ENCODE assay signal across 8 mouse cellular contexts in the genomic region with DNA sequence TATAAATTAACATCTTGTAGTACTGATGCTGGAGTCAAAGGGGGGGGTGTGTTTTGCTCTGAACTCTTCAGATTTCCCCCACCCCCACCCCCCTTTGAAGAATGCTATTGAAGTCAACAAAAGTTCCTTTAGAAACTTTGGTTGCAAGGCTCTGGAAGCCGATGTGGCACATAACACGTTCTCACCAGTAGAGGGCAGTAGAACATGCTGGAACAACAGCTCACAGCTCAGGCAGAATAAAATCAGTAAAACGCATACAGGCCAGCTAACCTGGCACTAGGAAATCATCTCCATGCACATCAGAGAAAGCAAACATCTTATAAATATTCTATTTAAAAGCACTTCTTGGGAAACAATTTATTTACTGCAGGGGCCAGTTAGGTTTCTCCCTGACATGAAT. TPM values are rescaled to one million over a fixed set of nuclear protein-coding genes. Genes with fewer than 3 reads are reported as not detected.
DNase-seq lines count a peak whose midpoint lies in the region; ATAC-seq lines count a peak whose summit lies in the region.

No protein-coding gene starts in this region.

- H3K36me3 ChIP-seq in hindbrain, embryonic 14.5 days (replicated peaks; ENCODE audit: control insufficient read depth, insufficient read depth), result no peaks in the 10 kb centered on the region
- no peaks in the 10 kb centered on the region for H3K36me3 ChIP-seq in hindbrain, embryonic 12.5 days
- no peaks in the 10 kb centered on the region for H3K36me3 ChIP-seq in heart, embryonic 13.5 days

- 1% methylated on average over 3 of the region's 3 CpGs for WGBS in hindbrain, embryonic 14.5 days
- 1% methylated on average over 3 of the region's 3 CpGs for WGBS in hindbrain, embryonic 12.5 days
- WGBS in heart, embryonic 13.5 days, result 0% methylated on average over 3 of the region's 3 CpGs

- H3K27ac ChIP-seq in hindbrain, embryonic 14.5 days, result peak overlapping the region; percentile 40; the same call in 1 of the 2 replicates
- no peak overlapping the region for H3K27ac ChIP-seq in hindbrain, embryonic 12.5 days
- H3K27ac ChIP-seq in heart, embryonic 13.5 days (replicated peaks), result peak overlapping the region; percentile 99

- H3K9me3 ChIP-seq in hindbrain, embryonic 14.5 days (ENCODE audit: control insufficient read depth, low read length), result no peaks in the 10 kb centered on the region
- H3K9me3 ChIP-seq in hindbrain, embryonic 12.5 days (replicated peaks), result no peaks in the 10 kb centered on the region
- H3K9me3 ChIP-seq in heart, embryonic 13.5 days, result no peaks in the 10 kb centered on the region

- H3K9ac ChIP-seq in hindbrain, embryonic 14.5 days, result no peak overlapping the region
- H3K9ac ChIP-seq in hindbrain, embryonic 12.5 days, result no peak overlapping the region
- peak overlapping the region; percentile 76 for H3K9ac ChIP-seq in heart, embryonic 13.5 days

- DNase-seq in hindbrain, embryonic 14.5 days (ENCODE audit: low spot score), result peak; percentile 94
- DNase-seq in brain, embryonic 18.5 days (ENCODE audit: low read depth, low spot score), result peak; percentile 68
- peak; percentile 73 to 77 for DNase-seq in left cerebral cortex, adult 18-20 months (ENCODE audit: low spot score in 2 of 2)
- peak; percentile 57 to 73 for DNase-seq in right cerebral cortex, postnatal 36 days (ENCODE audit: low spot score in 2 of 2)

- H3K4me1 ChIP-seq in hindbrain, embryonic 14.5 days (replicated peaks; ENCODE audit: control insufficient read depth, insufficient read depth, low read length), result no peaks in the 10 kb centered on the region; the same call in 1 of the 2 replicates
- H3K4me1 ChIP-seq in hindbrain, embryonic 12.5 days, result peaks cover 7% of the 10 kb centered on the region; the same call in 1 of the 2 replicates
- peaks cover 35% of the 10 kb centered on the region for H3K4me1 ChIP-seq in heart, embryonic 13.5 days

- no peak overlapping the region for H3K4me2 ChIP-seq in hindbrain, embryonic 14.5 days (replicated peaks)
- no peak overlapping the region for H3K4me2 ChIP-seq in hindbrain, embryonic 12.5 days (replicated peaks)
- H3K4me2 ChIP-seq in heart, embryonic 13.5 days, result peak overlapping the region; percentile 54

- H3K4me3 ChIP-seq in hindbrain, embryonic 14.5 days (replicated peaks; ENCODE audit: low read length), result no peak overlapping the region
- no peak overlapping the region for H3K4me3 ChIP-seq in hindbrain, embryonic 12.5 days
- no peak overlapping the region for H3K4me3 ChIP-seq in heart, embryonic 13.5 days

- peak; percentile 53; the same call in 1 of the 2 replicates for ATAC-seq in hindbrain, embryonic 14.5 days (ENCODE audit: low FRiP score)
- ATAC-seq in hindbrain, embryonic 12.5 days (ENCODE audit: low FRiP score), result no peak
- peak; percentile 75; the same call in 1 of the 2 replicates for ATAC-seq in erythroblast, adult 5-6 weeks (replicated peaks; ENCODE audit: low FRiP score, poor library complexity, severe bottlenecking)
- ATAC-seq in heart, embryonic 13.5 days (ENCODE audit: extremely low read depth, insufficient number of reproducible peaks, low FRiP score, low TSS enrichment), result no peak
- peak; percentile 83 for ATAC-seq in megakaryocyte progenitor cell, adult 5-6 weeks (replicated peaks; ENCODE audit: poor library complexity)

- peaks cover 7% of the 10 kb centered on the region for H3K27me3 ChIP-seq in hindbrain, embryonic 14.5 days (ENCODE audit: control insufficient read depth, insufficient read depth, low read length)
- peaks cover 4% of the 10 kb centered on the region for H3K27me3 ChIP-seq in hindbrain, embryonic 12.5 days
- H3K27me3 ChIP-seq in heart, embryonic 13.5 days (replicated peaks), result no peaks in the 10 kb centered on the region

RNA-seq across cellular contexts. Expression of a gene that starts 50.5 kb away (rescaled TPM):
- 5.1 and 5.2 TPM in 2 replicates for polyA plus RNA-seq in hindbrain, embryonic 14.5 days (2014; fragmentation: Nextera tagmentation; extraction: Ambion mirVana)
- polyA plus RNA-seq in hindbrain, embryonic 12.5 days (2016; fragmentation: Nextera tagmentation; extraction: Ambion mirVana), result 9.4 and 11.0 TPM in 2 replicates
- 27.0 and 37.1 TPM in 2 replicates for total RNA-seq in erythroblast, adult 5-6 weeks (2015; ENCODE audit: low replicate concordance)
- total RNA-seq in erythroblast, adult 5-6 weeks (2017; ENCODE audit: low replicate concordance), result 18.7 and 24.3 TPM in 2 replicates
- polyA plus RNA-seq in heart, embryonic 13.5 days (2015; fragmentation: Nextera tagmentation; extraction: Ambion mirVana), result 43.9 and 44.8 TPM in 2 replicates
- 10 to 100 TPM in 1 of 2 experiments, 1 to 10 TPM in 1; 8.7 to 10.1 TPM for total RNA-seq in left cerebral cortex, adult 18-20 months (2021)
- 76.0 and 84.5 TPM in 2 replicates for total RNA-seq in megakaryocyte progenitor cell, adult 5-6 weeks (2015)
- total RNA-seq in megakaryocyte progenitor cell, adult 5-6 weeks (2017), result 57.9 and 61.8 TPM in 2 replicates

Comparison
In these comparisons a context has a peak if more than half of its experiments do, and no peak if none do; other contexts are left out.
1. ATAC-seq: peak in hindbrain, embryonic 14.5 days (single experiment), erythroblast, adult 5-6 weeks (single experiment) and megakaryocyte progenitor cell, adult 5-6 weeks (single experiment); none in hindbrain, embryonic 12.5 days (single experiment) and heart, embryonic 13.5 days (single experiment).
2. Peak in every context shown above with its lines, with median percentiles within 50 percentile points of each other: DNase-seq.